Mouse (Mus musculus) spleen, adult 2 months (tissue): ENCODE measurements around the gene Gm20503.

Experiments used
- CTCF ChIP-seq: fragments of 200-500 bp; IDR thresholded peaks from 2 replicates; pipeline ENCODE4 v1.5.1; 2011; ENCODE audit warnings: mild to moderate bottlenecking, inconsistent platforms; ENCODE audit not compliant: insufficient read depth, insufficient read length, insufficient replicate concordance; ENCODE audit errors: extremely low read depth
- POLR2A ChIP-seq: fragments of 200-500 bp; IDR thresholded peaks from 2 replicates; pipeline ENCODE4 v1.6.1; 2011; ENCODE audit warnings: low read depth, low read length, inconsistent platforms

DNA sequence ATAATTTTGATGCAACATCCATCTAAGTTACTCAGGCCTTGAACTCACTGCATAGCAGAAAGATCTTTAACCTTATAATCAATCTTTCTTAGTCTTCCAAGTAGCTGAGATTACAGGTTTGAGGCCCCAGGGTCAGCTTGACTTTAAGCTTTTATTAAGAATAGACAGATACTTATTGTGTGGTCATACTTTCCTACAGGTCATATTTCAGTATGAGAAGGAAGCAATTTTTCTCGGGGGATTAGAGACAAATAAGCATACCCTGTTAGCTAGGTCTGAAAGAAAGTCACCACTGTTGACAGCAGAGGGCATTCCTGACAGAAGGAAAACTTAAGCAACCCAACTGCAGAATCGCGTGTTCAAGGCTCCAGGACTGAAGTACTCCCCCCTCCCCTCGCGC lies 5.0 kb downstream of the Gm20503 start:
- no peak for TF ChIP-seq CTCF
- no peak for TF ChIP-seq POLR2A
